Mouse (Mus musculus): Measurements from ENCODE around the gene Foxp1. TPM values are rescaled to one million over a fixed set of nuclear protein-coding genes. Genes with fewer than 3 reads are reported as not detected.

The Foxp1 gene
- total and polyA plus RNA-seq, 3 experiments, result 16.1 to 42.0 TPM; not detected in 1

DNA sequence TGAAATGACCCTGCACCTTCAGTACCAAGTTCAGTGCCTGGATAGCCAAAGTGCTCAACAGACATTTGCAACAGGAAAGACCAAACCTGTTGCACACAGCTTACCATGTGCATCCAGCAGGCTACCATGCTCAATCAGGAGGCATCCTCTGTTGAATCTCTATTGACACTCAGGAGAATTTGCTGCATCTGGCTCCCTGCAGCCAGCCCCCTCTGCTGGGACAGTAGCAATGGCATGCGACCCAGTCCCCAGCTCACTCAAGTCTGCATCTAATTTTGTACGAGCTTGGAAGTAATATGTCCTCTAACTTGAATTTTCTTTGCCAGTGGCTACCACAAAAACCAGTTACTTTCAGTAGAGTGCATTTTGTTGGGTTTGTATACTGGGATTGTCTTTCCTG lies 168.2 kb downstream of the Foxp1 start:
- no peak overlapping the region for H3K27ac ChIP-seq (ENCODE audit: control insufficient read depth, low read depth, low read length)
- no peaks in the 10 kb centered on the region for H3K79me2 ChIP-seq (ENCODE audit: control insufficient read depth, insufficient read depth, low read length, poor library complexity)
- TF ChIP-seq CHD2 (IDR thresholded peaks at IDR 0.05; ENCODE audit: low read length) (no peak), MAX (IDR thresholded peaks at IDR 0.05; ENCODE audit: low read length) (no peak), USF1 (IDR thresholded peaks at IDR 0.05; ENCODE audit: low read depth, low read length) (no peak), EP300 (IDR thresholded peaks at IDR 0.05; ENCODE audit: low read depth in 1 of 2, low read length in 2 of 2) (no peak)
- no peaks in the 10 kb centered on the region for H3K9me3 ChIP-seq (replicated peaks; ENCODE audit: insufficient read depth, low read length)
- no peak overlapping the region for H3K4me3 ChIP-seq (ENCODE audit: control insufficient read depth in 1 of 2, insufficient read depth in 1 of 2, low read depth in 2 of 2, low read length in 2 of 2)
- no peak for DNase-seq (ENCODE audit: low read depth, low spot score)
- H3K27me3 ChIP-seq (ENCODE audit: control insufficient read depth in 1 of 2, insufficient read depth in 2 of 2, low read length in 2 of 2), result no peaks in the 10 kb centered on the region
- H3K9ac ChIP-seq (ENCODE audit: control insufficient read depth, low read depth, low read length, poor library complexity, severe bottlenecking), result no peak overlapping the region
- peaks cover 6 to 14% of the 10 kb centered on the region in 2 experiments for H3K4me1 ChIP-seq (ENCODE audit: control insufficient read depth in 1 of 2, insufficient read depth in 2 of 2, low read length in 2 of 2)
- H3K36me3 ChIP-seq (ENCODE audit: control insufficient read depth in 1 of 2, insufficient read depth in 2 of 2, low read length in 2 of 2), result peaks cover 0 to 8% of the 10 kb centered on the region in 2 experiments; a peak in 2 of 4 replicates

DNA sequence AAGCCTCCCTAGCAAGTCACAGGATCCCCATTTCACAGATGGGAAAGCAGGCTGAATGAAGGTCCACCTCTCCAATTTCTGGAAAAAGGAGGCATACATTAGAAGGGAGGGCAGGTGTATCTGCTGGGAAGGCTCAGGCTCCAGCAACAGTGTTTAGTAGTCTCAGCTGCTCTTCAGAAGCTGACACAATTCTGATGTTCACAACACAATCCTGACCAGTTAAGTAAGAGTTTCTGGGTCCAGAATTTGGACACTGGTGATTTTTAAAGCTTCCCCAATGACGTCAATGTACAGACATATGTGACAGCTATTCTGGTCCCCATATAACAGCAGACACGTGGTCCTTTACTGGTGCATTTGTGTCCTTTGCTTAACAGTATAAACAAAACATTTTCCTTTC lies 169.1 kb downstream of the Foxp1 start:
- no peak for DNase-seq (ENCODE audit: low read depth, low spot score)
- H3K27ac ChIP-seq (ENCODE audit: control insufficient read depth, low read depth, low read length), result no peak overlapping the region
- no peaks in the 10 kb centered on the region for H3K9me3 ChIP-seq (replicated peaks; ENCODE audit: insufficient read depth, low read length)
- 0 out of 4 replicates have a peak, but pooled peaks cover 0 to 2% of the 10 kb centered on the region in 2 experiments for H3K36me3 ChIP-seq (ENCODE audit: control insufficient read depth in 1 of 2, insufficient read depth in 2 of 2, low read length in 2 of 2)
- H3K79me2 ChIP-seq (ENCODE audit: control insufficient read depth, insufficient read depth, low read length, poor library complexity), result no peaks in the 10 kb centered on the region
- H3K9ac ChIP-seq (ENCODE audit: control insufficient read depth, low read depth, low read length, poor library complexity, severe bottlenecking), result no peak overlapping the region
- H3K4me1 ChIP-seq (ENCODE audit: control insufficient read depth in 1 of 2, insufficient read depth in 2 of 2, low read length in 2 of 2), result peaks cover 0 to 5% of the 10 kb centered on the region in 2 experiments; a peak in 3 of 4 replicates
- H3K27me3 ChIP-seq (ENCODE audit: control insufficient read depth in 1 of 2, insufficient read depth in 2 of 2, low read length in 2 of 2), result no peaks in the 10 kb centered on the region
- no peak overlapping the region for H3K4me3 ChIP-seq (ENCODE audit: control insufficient read depth in 1 of 2, insufficient read depth in 1 of 2, low read depth in 2 of 2, low read length in 2 of 2)
- no peak for TF ChIP-seq POLR2AphosphoS2 (IDR thresholded peaks at IDR 0.05; ENCODE audit: low read length)
- TF ChIP-seq BHLHE40 (IDR thresholded peaks at IDR 0.05; ENCODE audit: borderline replicate concordance, low read depth, low read length), result no peak
- no peak for TF ChIP-seq MAX (IDR thresholded peaks at IDR 0.05; ENCODE audit: low read length)
- TF ChIP-seq ZNF384 (IDR thresholded peaks at IDR 0.05; ENCODE audit: low read depth, low read length), result no peak
- TF ChIP-seq CTCF (IDR thresholded peaks at IDR 0.05 in 2 of 3, conservative IDR thresholded peaks at IDR 0.05 in 1 of 3; ENCODE audit: control insufficient read depth in 1 of 3, insufficient read depth in 1 of 3, low read depth in 2 of 3, low read length in 3 of 3, poor library complexity in 1 of 3, severe bottlenecking in 1 of 3), result no peak
- no peak for TF ChIP-seq MAZ (IDR thresholded peaks at IDR 0.05; ENCODE audit: low read depth, low read length)
- TF ChIP-seq EP300 (IDR thresholded peaks at IDR 0.05; ENCODE audit: low read depth in 1 of 2, low read length in 2 of 2), result no peak
- TF ChIP-seq TCF12 (IDR thresholded peaks at IDR 0.05; ENCODE audit: low read depth, low read length), result no peak
- TF ChIP-seq ELF1 (IDR thresholded peaks at IDR 0.05; ENCODE audit: low read depth, low read length), result no peak

DNA sequence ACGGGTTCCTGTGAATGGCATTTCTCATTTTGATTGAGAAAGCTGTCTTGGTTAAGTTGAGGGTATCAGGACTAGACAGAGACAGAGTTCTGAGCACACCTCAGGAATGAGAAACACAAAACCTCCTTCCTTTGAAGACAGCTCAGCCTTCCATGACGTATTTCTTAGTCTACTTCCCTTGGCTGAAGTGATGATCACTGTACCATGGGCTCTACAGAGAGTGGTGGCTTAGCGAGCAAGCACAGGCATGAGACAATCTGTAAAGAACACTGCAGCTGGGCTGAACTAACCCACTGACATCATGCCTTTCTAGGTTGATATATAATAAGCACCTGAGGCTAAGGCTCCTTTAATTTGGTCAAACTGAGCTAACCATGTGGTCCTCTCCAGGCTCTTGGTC lies 172.0 kb downstream of the Foxp1 start:
- TF ChIP-seq ZKSCAN1 (IDR thresholded peaks at IDR 0.05; ENCODE audit: low read depth, low read length), result no peak
- no peak for TF ChIP-seq USF1 (IDR thresholded peaks at IDR 0.05; ENCODE audit: low read depth, low read length)
- no peak for TF ChIP-seq MYB (IDR thresholded peaks at IDR 0.05; ENCODE audit: low read depth, low read length)
- TF ChIP-seq RAD21 (IDR thresholded peaks at IDR 0.05; ENCODE audit: low read depth, low read length), result no peak
- no peak for TF ChIP-seq POLR2AphosphoS5 (IDR thresholded peaks at IDR 0.05; ENCODE audit: borderline replicate concordance, low read depth, low read length)
- no peak for TF ChIP-seq EP300 (IDR thresholded peaks at IDR 0.05; ENCODE audit: low read depth in 1 of 2, low read length in 2 of 2)
- no peak for TF ChIP-seq JUND (IDR thresholded peaks at IDR 0.05; ENCODE audit: low read depth, low read length)
- no peak for TF ChIP-seq USF2 (IDR thresholded peaks at IDR 0.05; ENCODE audit: borderline replicate concordance in 1 of 2, insufficient read depth in 1 of 2, low read depth in 1 of 2, low read length in 2 of 2)
- H3K36me3 ChIP-seq (ENCODE audit: control insufficient read depth in 1 of 2, insufficient read depth in 2 of 2, low read length in 2 of 2), result 0 out of 4 replicates have a peak, but pooled peaks cover 0 to 2% of the 10 kb centered on the region in 2 experiments
- H3K4me3 ChIP-seq (ENCODE audit: control insufficient read depth in 1 of 2, insufficient read depth in 1 of 2, low read depth in 2 of 2, low read length in 2 of 2), result no peak overlapping the region
- H3K9ac ChIP-seq (ENCODE audit: control insufficient read depth, low read depth, low read length, poor library complexity, severe bottlenecking), result no peak overlapping the region
- no peaks in the 10 kb centered on the region for H3K79me2 ChIP-seq (ENCODE audit: control insufficient read depth, insufficient read depth, low read length, poor library complexity)
- no peaks in the 10 kb centered on the region for H3K27me3 ChIP-seq (ENCODE audit: control insufficient read depth in 1 of 2, insufficient read depth in 2 of 2, low read length in 2 of 2)
- peaks cover 0 to 4% of the 10 kb centered on the region in 2 experiments; a peak in 2 of 4 replicates for H3K4me1 ChIP-seq (ENCODE audit: control insufficient read depth in 1 of 2, insufficient read depth in 2 of 2, low read length in 2 of 2)
- no peak for DNase-seq (ENCODE audit: low read depth, low spot score)
- no peak overlapping the region for H3K27ac ChIP-seq (ENCODE audit: control insufficient read depth, low read depth, low read length)
- H3K9me3 ChIP-seq (replicated peaks; ENCODE audit: insufficient read depth, low read length), result no peaks in the 10 kb centered on the region

Data from MEL (cell line).